Mouse (Mus musculus): ENCODE data around the gene Plcl1.
"Not testable (repeated sequence)": the region's sequence is repeated elsewhere in the genome, so short reads cannot be mapped to it uniquely, and the experiment has no call there.

GRCm38 (mm10) chr1:55512799-55513198 is 107.1 kb downstream of the Plcl1 start:
- not testable (repeated sequence) for TF ChIP-seq POLR2A (IDR thresholded peaks at IDR 0.05; ENCODE audit: borderline replicate concordance, insufficient read depth, low read length); CTCF (IDR thresholded peaks at IDR 0.05; ENCODE audit: borderline replicate concordance, insufficient read depth, low read depth, low read length)

Data from cerebellum, adult 2 months (tissue).